Mouse (Mus musculus) left cerebral cortex, postnatal 14 days (tissue): Measurements from ENCODE around the gene Scgn. TPM values are rescaled to one million over a fixed set of nuclear protein-coding genes. Genes with fewer than 3 reads are reported as not detected.

Experiments used
- microRNA-seq, 2 experiments: library from miRNA; unstranded; fragments of <30 nt; microRNA quantifications; one replicate each; pipeline ENCODE4 v1.2.0; 2022
- total RNA-seq, 2 experiments: library from RNA; stranded (reverse); gene quantifications; 2 replicates each; pipeline ENCODE4 v1.2.3; 2021

Scgn gene
- total RNA-seq, 2 experiments from 2014 or later: 0.32 to 0.42 TPM

Small RNA genes lying within 50 kb of the gene (microRNA-seq; reads per million reads assigned to microRNA genes)
- gene Gm44344: 0 reads per million in 2 experiments

Other genes with a start within 250 kb of the Scgn start
- 1 to 10 TPM; 6.8 to 7.2 TPM for gene Hist1h3c, start 245.6 kb downstream of the Scgn start, total RNA-seq
- 10 to 100 TPM; 18.8 to 20.7 TPM for gene Hist1h2bb, start 244.5 kb downstream of the Scgn start, total RNA-seq
- 10 to 100 TPM; 30.0 to 36.8 TPM for gene Hist1h2ab, start 240.1 kb downstream of the Scgn start, total RNA-seq
- gene Hist1h3b, start 238.9 kb downstream of the Scgn start, total RNA-seq: 10 to 100 TPM; 16.5 to 23.8 TPM
- 10 to 100 TPM; 73.2 to 80.8 TPM for gene Hist1h4b, start 234.2 kb downstream of the Scgn start, total RNA-seq
- 10 to 100 TPM; 68.8 to 69.0 TPM for gene Hist1h4a, start 230.0 kb downstream of the Scgn start, total RNA-seq
- gene Hist1h3a, start 228.8 kb downstream of the Scgn start, total RNA-seq: 10 to 100 TPM; 33.2 to 47.2 TPM
- gene Hist1h1a, start 227.5 kb downstream of the Scgn start, total RNA-seq: 10 to 100 TPM; 20.4 to 29.2 TPM
- not detected for gene Trim38, start 221.3 kb downstream of the Scgn start, total RNA-seq
- not detected for gene Slc17a2, start 184.2 kb downstream of the Scgn start, total RNA-seq
- under 1 TPM; 0.17 to 0.22 TPM for gene Slc17a3, start 151.8 kb downstream of the Scgn start, total RNA-seq
- gene Slc17a1, start 123.5 kb downstream of the Scgn start, total RNA-seq: not detected
- gene Slc17a4, start 76.2 kb downstream of the Scgn start, total RNA-seq: not detected
- gene Hist1h2ba, start 57.1 kb downstream of the Scgn start, total RNA-seq: not detected
- gene Hist1h2aa, start 56.8 kb downstream of the Scgn start, total RNA-seq: not detected